Mouse (Mus musculus) liver, postnatal 0 days (tissue): ENCODE data around the gene Twist2.

Experiments
- CTCF ChIP-seq: sonication (generic); IDR thresholded peaks from 2 replicates; pipeline ENCODE4 v1.5.1; 2016; ENCODE audit warnings: antibody characterized with exemption, low read depth
- EP300 ChIP-seq: IDR thresholded peaks from 2 replicates; pipeline ENCODE4 v1.6.1; 2016; ENCODE audit warnings: antibody characterized with exemption, low read depth, mild to moderate bottlenecking

GRCm38 (mm10) chr1:91770221-91770624 lies 31.0 kb upstream of the Twist2 start:
- TF ChIP-seq CTCF (no peak), EP300 (no peak)
